Mouse (Mus musculus) lung, adult 18-20 months (tissue): ENCODE results near the gene Nrcam.

Source experiments
- DNase-seq, 2 experiments: peaks; one replicate each; pipeline ENCODE4 v3.0.0; 2022; ENCODE audit warnings: mixed read lengths in 2 of 2

Nrcam gene

DNA sequence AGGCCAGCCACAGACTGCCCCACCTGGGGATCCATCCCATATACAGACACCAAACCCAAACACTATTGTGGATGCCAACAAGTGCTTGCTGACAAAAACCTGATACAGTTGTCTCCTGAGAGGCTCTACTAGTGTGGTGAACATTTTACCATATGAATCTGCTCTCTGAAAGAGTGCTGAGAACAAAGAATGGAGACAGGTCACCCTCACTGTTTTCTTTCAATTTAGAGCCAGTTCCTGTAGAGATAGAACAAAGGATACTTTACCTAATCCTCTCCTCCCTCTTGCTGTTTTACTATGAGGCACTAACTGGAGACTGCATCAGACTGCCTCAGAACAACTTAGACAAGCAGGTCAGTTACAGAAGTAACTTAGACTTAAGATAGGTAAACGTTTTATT, 311.9 kb downstream of the Nrcam start:
- DNase-seq = no peak
